Comparison of ENCODE assay signal across 30 mouse cellular contexts in genomic region chr7:123177215-123177614, GRCm38 (mm10). TPM values are rescaled to one million over a fixed set of nuclear protein-coding genes. Genes with fewer than 3 reads are reported as not detected.
DNase-seq lines count a peak whose midpoint lies in the region; ATAC-seq and TF ChIP-seq lines count a peak whose summit lies in the region.
"Had no signal": no experiment of that assay in that cellular context is flagged by ENCODE, and none has a peak within 500 bp of the region (broad histone marks: within the 10 kb centered on the region; RNA-seq: fewer than 3 reads in every experiment).

No protein-coding gene starts in this region.

- H3K9me3 ChIP-seq in intestine, embryonic 15.5 days = no peaks in the 10 kb centered on the region
- H3K9me3 ChIP-seq in intestine, postnatal 0 days (ENCODE audit: control insufficient read depth) = no peaks in the 10 kb centered on the region
- H3K9me3 ChIP-seq in hindbrain, embryonic 11.5 days (ENCODE audit: control insufficient read depth, low read length) = no peaks in the 10 kb centered on the region
- H3K9me3 ChIP-seq: embryonic facial prominence, embryonic 13.5 days; embryonic facial prominence, embryonic 15.5 days; forebrain, embryonic 13.5 days; forebrain, embryonic 15.5 days; G1E had no signal

- 0 out of 2 replicates have a peak, but pooled peaks have one; percentile 49 for ATAC-seq in erythroid progenitor cell, adult 5-6 weeks (replicated peaks; ENCODE audit: low FRiP score, poor library complexity, severe bottlenecking)
- peak; percentile 92 for ATAC-seq in intestine, embryonic 15.5 days
- ATAC-seq in intestine, postnatal 0 days = peak; percentile 59; the same call in 1 of the 2 replicates
- ATAC-seq in hindbrain, embryonic 11.5 days (ENCODE audit: low FRiP score) = no peak
- ATAC-seq: activated CD4-positive, CD25-positive, alpha-beta regulatory T cell, adult 4 months; CD4-positive, CD25-positive, alpha-beta regulatory T cell, adult 4 months; forebrain, embryonic 13.5 days; forebrain, embryonic 15.5 days; Patski had no signal

- DNase-seq in heart, adult 11 months = peak; percentile 10
- DNase-seq in heart, postnatal 14 days = no peak
- DNase-seq in hindbrain, embryonic 11.5 days (ENCODE audit: low spot score) = no peak
- no peak for DNase-seq in left cerebral cortex, postnatal 10 days (ENCODE audit: extremely low spot score in 1 of 2, low spot score in 2 of 2)
- DNase-seq: adrenal gland, adult 8-10 months; adrenal gland, postnatal 14 days; B cell, adult 2 months; cerebellum, adult 11 months; cerebellum, adult 18-20 months; cerebellum, adult 8-10 months; cerebellum, adult 9-11 months; cerebellum, postnatal 14 days; cerebellum, postnatal 36 days; embryo, embryonic 11 days had no signal

- intact Hi-C loops in heart, postnatal 14 days (cut with DNase I) = no loop called here
- intact Hi-C loops in left cerebral cortex, postnatal 10 days (cut with DNase I) = no loop called here

- TF ChIP-seq CTCF in intestine, postnatal 0 days (IDR thresholded peaks at IDR 0.05; ENCODE audit: low read depth) = no peak

- no peaks in the 10 kb centered on the region for H3K27me3 ChIP-seq in intestine, embryonic 15.5 days (replicated peaks)
- no peaks in the 10 kb centered on the region for H3K27me3 ChIP-seq in intestine, postnatal 0 days (replicated peaks; ENCODE audit: control insufficient read depth, insufficient read depth, low read length)
- H3K27me3 ChIP-seq in hindbrain, embryonic 11.5 days (ENCODE audit: control insufficient read depth, insufficient read depth, low read length) = no peaks in the 10 kb centered on the region
- H3K27me3 ChIP-seq: CH12.LX; embryonic facial prominence, embryonic 13.5 days; embryonic facial prominence, embryonic 15.5 days; forebrain, embryonic 13.5 days; forebrain, embryonic 15.5 days; Patski had no signal

- no peaks in the 10 kb centered on the region for H3K4me1 ChIP-seq in intestine, embryonic 15.5 days (replicated peaks)
- no peaks in the 10 kb centered on the region for H3K4me1 ChIP-seq in intestine, postnatal 0 days (replicated peaks; ENCODE audit: control insufficient read depth, insufficient read depth, low read length)
- H3K4me1 ChIP-seq in hindbrain, embryonic 11.5 days (replicated peaks; ENCODE audit: control insufficient read depth, insufficient read depth, low read length) = no peaks in the 10 kb centered on the region
- H3K4me1 ChIP-seq: embryonic facial prominence, embryonic 13.5 days; embryonic facial prominence, embryonic 15.5 days; forebrain, embryonic 13.5 days; forebrain, embryonic 15.5 days had no signal

- H3K4me3 ChIP-seq in intestine, embryonic 15.5 days (replicated peaks) = no peak overlapping the region
- H3K4me3 ChIP-seq in intestine, postnatal 0 days (ENCODE audit: low read depth, low read length) = no peak overlapping the region
- H3K4me3 ChIP-seq in hindbrain, embryonic 11.5 days (ENCODE audit: low read depth, low read length) = no peak overlapping the region
- H3K4me3 ChIP-seq: embryonic facial prominence, embryonic 13.5 days; embryonic facial prominence, embryonic 15.5 days; erythroblast, embryonic 14.5 days; forebrain, embryonic 13.5 days; forebrain, embryonic 15.5 days had no signal

- H3K9ac ChIP-seq in intestine, embryonic 15.5 days = no peak overlapping the region
- H3K9ac ChIP-seq in intestine, postnatal 0 days (ENCODE audit: low read depth, low read length) = no peak overlapping the region
- no peak overlapping the region for H3K9ac ChIP-seq in hindbrain, embryonic 11.5 days (ENCODE audit: low read depth, low read length)
- H3K9ac ChIP-seq: embryonic facial prominence, embryonic 13.5 days; embryonic facial prominence, embryonic 15.5 days; forebrain, embryonic 13.5 days; forebrain, embryonic 15.5 days had no signal

- peaks cover 38% of the 10 kb centered on the region for H3K36me3 ChIP-seq in intestine, embryonic 15.5 days
- peaks cover 59% of the 10 kb centered on the region for H3K36me3 ChIP-seq in intestine, postnatal 0 days (ENCODE audit: control insufficient read depth, insufficient read depth)
- H3K36me3 ChIP-seq in hindbrain, embryonic 11.5 days (ENCODE audit: control insufficient read depth, insufficient read depth, low read length) = peaks cover 5% of the 10 kb centered on the region; the same call in 1 of the 2 replicates

- H3K27ac ChIP-seq in intestine, embryonic 15.5 days = no peak overlapping the region
- no peak overlapping the region for H3K27ac ChIP-seq in intestine, postnatal 0 days (ENCODE audit: low read depth, low read length)
- no peak overlapping the region for H3K27ac ChIP-seq in hindbrain, embryonic 11.5 days (ENCODE audit: low read depth, low read length)
- H3K27ac ChIP-seq: embryonic facial prominence, embryonic 13.5 days; embryonic facial prominence, embryonic 15.5 days; forebrain, embryonic 13.5 days; forebrain, embryonic 15.5 days had no signal

- no peak overlapping the region for H3K4me2 ChIP-seq in intestine, embryonic 15.5 days (replicated peaks)
- H3K4me2 ChIP-seq in intestine, postnatal 0 days (replicated peaks; ENCODE audit: low read depth) = no peak overlapping the region
- H3K4me2 ChIP-seq in hindbrain, embryonic 11.5 days (replicated peaks; ENCODE audit: low read depth, low read length) = no peak overlapping the region
- H3K4me2 ChIP-seq: embryonic facial prominence, embryonic 13.5 days; embryonic facial prominence, embryonic 15.5 days; forebrain, embryonic 13.5 days; forebrain, embryonic 15.5 days had no signal

RNA-seq across cellular contexts. Expression of gene Slc5a11, which starts 37.4 kb away (rescaled TPM):
- total RNA-seq in heart, postnatal 14 days (2021) = not detected
- total RNA-seq in erythroid progenitor cell, adult 5-6 weeks (2015; ENCODE audit: low replicate concordance) = not detected in 2 replicates
- not detected in 2 replicates for total RNA-seq in erythroid progenitor cell, adult 5-6 weeks (2017; ENCODE audit: low replicate concordance)
- polyA plus RNA-seq in intestine, embryonic 15.5 days (2015; fragmentation: Nextera tagmentation; extraction: Ambion mirVana) = 12.7 and 15.8 TPM in 2 replicates
- 25.1 and 29.0 TPM in 2 replicates for polyA plus RNA-seq in intestine, postnatal 0 days (2015; fragmentation: Nextera tagmentation; extraction: Ambion mirVana)
- polyA plus RNA-seq in hindbrain, embryonic 11.5 days (2014; fragmentation: Nextera tagmentation; extraction: Ambion mirVana) = 0.43 TPM in 1 of 2 replicates, not detected in the other
- total RNA-seq in left cerebral cortex, postnatal 10 days (2021) = under 1 TPM; 0.28 to 0.94 TPM
- total RNA-seq: adrenal gland, adult 18-20 months; adrenal gland, postnatal 14 days; G1E had no signal
- polyA plus RNA-seq: embryonic facial prominence, embryonic 11.5 days; embryonic facial prominence, embryonic 13.5 days; erythroblast, embryonic 14.5 days; forebrain, embryonic 11.5 days; forebrain, embryonic 13.5 days; G1E; Patski had no signal

RNA-seq across cellular contexts. Expression of gene Tnrc6a, which starts 53.5 kb away (rescaled TPM):
- total RNA-seq in heart, postnatal 14 days (2021) = 10 to 100 TPM; 42.7 to 45.6 TPM
- total RNA-seq in erythroid progenitor cell, adult 5-6 weeks (2015; ENCODE audit: low replicate concordance) = 35.2 and 38.6 TPM in 2 replicates
- total RNA-seq in erythroid progenitor cell, adult 5-6 weeks (2017; ENCODE audit: low replicate concordance) = 41.8 and 57.6 TPM in 2 replicates
- polyA plus RNA-seq in intestine, embryonic 15.5 days (2015; fragmentation: Nextera tagmentation; extraction: Ambion mirVana) = 27.2 and 38.3 TPM in 2 replicates
- polyA plus RNA-seq in intestine, postnatal 0 days (2015; fragmentation: Nextera tagmentation; extraction: Ambion mirVana) = 42.0 and 55.0 TPM in 2 replicates
- polyA plus RNA-seq in hindbrain, embryonic 11.5 days (2014; fragmentation: Nextera tagmentation; extraction: Ambion mirVana) = 44.0 and 61.3 TPM in 2 replicates
- total RNA-seq in left cerebral cortex, postnatal 10 days (2021) = 10 to 100 TPM; 57.9 to 59.4 TPM
